Mouse (Mus musculus) midbrain, embryonic 16.5 days (tissue): ENCODE measurements at regions not wholly inside any gene's neighbourhood (a gene's known extent, or its start where the extent isn't known, plus 50 kb on each side); places are given as distances from the start of the nearest gene placed in this dataset.

Source experiments
- ATAC-seq: fragments of 200-750 bp; cut with Nextera tagmentation; 2 replicates; pipeline ENCODE4 v1.8.0; 2017; ENCODE audit warnings: moderate TSS enrichment
- H3K27ac ChIP-seq: fragments of 300-500 bp; sonication (generic); 2 replicates; pipeline ENCODE4 v1.5.1; 2014; ENCODE audit warnings: mild to moderate bottlenecking, low read length, mixed read lengths
- H3K27me3 ChIP-seq: fragments of 300-500 bp; sonication (generic); 2 replicates; pipeline ENCODE4 v1.6.1; 2014; ENCODE audit warnings: low read depth, low read length, mixed read lengths; ENCODE audit not compliant: control insufficient read depth, insufficient read depth
- H3K36me3 ChIP-seq: fragments of 300-500 bp; sonication (generic); 2 replicates; pipeline ENCODE4 v1.6.1; 2014; ENCODE audit warnings: mild to moderate bottlenecking, low read length, moderate library complexity, mixed read lengths; ENCODE audit not compliant: control insufficient read depth, insufficient read depth
- H3K4me1 ChIP-seq: fragments of 300-500 bp; sonication (generic); 2 replicates; pipeline ENCODE4 v1.6.1; 2014; ENCODE audit warnings: mild to moderate bottlenecking, low read length, mixed read lengths; ENCODE audit not compliant: control insufficient read depth, insufficient read depth
- H3K4me2 ChIP-seq: fragments of 300-500 bp; sonication (generic); 2 replicates; pipeline ENCODE4 v1.6.1; 2014; ENCODE audit warnings: mild to moderate bottlenecking, low read length, mixed read lengths
- H3K4me3 ChIP-seq: fragments of 300-500 bp; sonication (generic); 2 replicates; pipeline ENCODE4 v1.5.1; 2014; ENCODE audit warnings: low read depth, mild to moderate bottlenecking, low read length, moderate library complexity, mixed read lengths
- H3K9ac ChIP-seq: fragments of 300-500 bp; sonication (generic); 2 replicates; pipeline ENCODE4 v1.6.1; 2014; ENCODE audit warnings: low read depth, low read length, mixed read lengths
- H3K9me3 ChIP-seq: fragments of 300-500 bp; sonication (generic); replicated peaks from 2 replicates; pipeline ENCODE4 v1.6.1; 2014; ENCODE audit warnings: mild to moderate bottlenecking, low read length, mixed read lengths; ENCODE audit not compliant: control insufficient read depth, poor library complexity, severe bottlenecking
- WGBS: fragments of 180-500 bp; shearing (Covaris S2); extraction: QIAGEN DNeasy Blood & Tissue Kit; methylation state at CpG from one replicate; pipeline ENCODE4 v1.1.7; 2014; 5-methylcytosine and 5-hydroxymethylcytosine counted together

GRCm38 (mm10) chr17:55288589-55288988, 156.6 kb upstream of the St6gal2 start:
- no peak overlapping the region for H3K4me2 ChIP-seq
- no peak overlapping the region for H3K9ac ChIP-seq
- no peaks in the 10 kb centered on the region for H3K4me1 ChIP-seq
- no peaks in the 10 kb centered on the region for H3K27me3 ChIP-seq
- no peak overlapping the region for H3K27ac ChIP-seq
- no peaks in the 10 kb centered on the region for H3K9me3 ChIP-seq
- ATAC-seq: no peak
- H3K4me3 ChIP-seq: no peak overlapping the region
- no peaks in the 10 kb centered on the region for H3K36me3 ChIP-seq
- WGBS: 56% methylated on average over 1 of the region's 1 CpGs

- Histone ChIP-seq H3K27me3 (no peaks in the 10 kb centered on the region), H3K4me1 (no peaks in the 10 kb centered on the region), H3K9me3 (no peaks in the 10 kb centered on the region), H3K4me3 (no peak overlapping the region), H3K9ac (no peak overlapping the region), H3K27ac (no peak overlapping the region), H3K4me2 (no peak overlapping the region), H3K36me3 (no peaks in the 10 kb centered on the region)
- WGBS: 83% methylated on average over 2 of the region's 2 CpGs
- ATAC-seq: no peak
Measured at GRCm38 (mm10) chr17:55292656-55293055, 152.5 kb upstream of the St6gal2 start.

- no peak for ATAC-seq
- 80% methylated on average over 2 of the region's 2 CpGs for WGBS
- no peak overlapping the region for H3K27ac ChIP-seq
- no peaks in the 10 kb centered on the region for H3K36me3 ChIP-seq
- H3K4me1 ChIP-seq: no peaks in the 10 kb centered on the region
- no peak overlapping the region for H3K4me3 ChIP-seq
- H3K4me2 ChIP-seq: no peak overlapping the region
- no peak overlapping the region for H3K9ac ChIP-seq
- H3K9me3 ChIP-seq: no peaks in the 10 kb centered on the region
- H3K27me3 ChIP-seq: no peaks in the 10 kb centered on the region
Measured at GRCm38 (mm10) chr17:55296701-55297100, 148.5 kb upstream of the St6gal2 start.

- no peak overlapping the region for H3K27ac ChIP-seq
- no peak for ATAC-seq
- no peaks in the 10 kb centered on the region for H3K36me3 ChIP-seq
- H3K4me2 ChIP-seq: no peak overlapping the region
- no peaks in the 10 kb centered on the region for H3K27me3 ChIP-seq
- 68% methylated on average over 1 of the region's 1 CpGs for WGBS
- H3K4me3 ChIP-seq: no peak overlapping the region
- H3K9ac ChIP-seq: no peak overlapping the region
- H3K4me1 ChIP-seq: no peaks in the 10 kb centered on the region
- no peaks in the 10 kb centered on the region for H3K9me3 ChIP-seq
Measured at GRCm38 (mm10) chr17:55298852-55299251, 146.3 kb upstream of the St6gal2 start.

GRCm38 (mm10) chr17:55320959-55321358, 124.2 kb upstream of the St6gal2 start:
- no peak overlapping the region for H3K4me2 ChIP-seq
- no peaks in the 10 kb centered on the region for H3K9me3 ChIP-seq
- no peaks in the 10 kb centered on the region for H3K36me3 ChIP-seq
- no peak overlapping the region for H3K9ac ChIP-seq
- no peak overlapping the region for H3K4me3 ChIP-seq
- no peaks in the 10 kb centered on the region for H3K4me1 ChIP-seq
- no peak for ATAC-seq
- 97% methylated on average over 1 of the region's 1 CpGs for WGBS
- H3K27me3 ChIP-seq: no peaks in the 10 kb centered on the region
- H3K27ac ChIP-seq: no peak overlapping the region

GRCm38 (mm10) chr17:55359305-55359704, 85.9 kb upstream of the St6gal2 start:
- WGBS: 84% methylated on average over 6 of the region's 6 CpGs
- Histone ChIP-seq H3K4me2 (no peak overlapping the region), H3K4me1 (no peaks in the 10 kb centered on the region), H3K36me3 (no peaks in the 10 kb centered on the region), H3K27me3 (no peaks in the 10 kb centered on the region), H3K4me3 (no peak overlapping the region), H3K9me3 (no peaks in the 10 kb centered on the region), H3K9ac (no peak overlapping the region), H3K27ac (no peak overlapping the region)
- no peak for ATAC-seq

GRCm38 (mm10) chr17:55367064-55367463, 78.1 kb upstream of the St6gal2 start:
- Histone ChIP-seq H3K36me3 (no peaks in the 10 kb centered on the region), H3K4me2 (no peak overlapping the region), H3K27me3 (no peaks in the 10 kb centered on the region), H3K4me3 (no peak overlapping the region), H3K4me1 (peaks cover 7% of the 10 kb centered on the region), H3K27ac (peak overlapping the region; percentile 80), H3K9me3 (no peaks in the 10 kb centered on the region), H3K9ac (no peak overlapping the region)
- WGBS: 87% methylated on average over 1 of the region's 1 CpGs
- ATAC-seq: peak; percentile 63

- 66% methylated on average over 7 of the region's 7 CpGs for WGBS
- H3K27ac ChIP-seq: peak overlapping the region; percentile 80
- H3K4me2 ChIP-seq: no peak overlapping the region
Measured at GRCm38 (mm10) chr17:55367464-55368207, 77.5 kb upstream of the St6gal2 start.

More at GRCm38 (mm10) chr17:55367464-55368207, 77.5 kb upstream of the St6gal2 start:
- no peaks in the 10 kb centered on the region for H3K36me3 ChIP-seq
- H3K9ac ChIP-seq: no peak overlapping the region
- no peaks in the 10 kb centered on the region for H3K27me3 ChIP-seq
- no peaks in the 10 kb centered on the region for H3K9me3 ChIP-seq
- peaks cover 7% of the 10 kb centered on the region for H3K4me1 ChIP-seq
- ATAC-seq: peak; percentile 98
- H3K4me3 ChIP-seq: no peak overlapping the region
